Comparison of ENCODE assay signal across 8 mouse cellular contexts in genomic region chr3:63570607-63571353, GRCm38 (mm10).
DNase-seq lines count a peak whose midpoint lies in the region; ATAC-seq and TF ChIP-seq lines count a peak whose summit lies in the region.

No protein-coding gene starts in this region.

- H3K27me3 ChIP-seq in forebrain, embryonic 10.5 days (ENCODE audit: poor library complexity, severe bottlenecking) = no peaks in the 10 kb centered on the region
- H3K27me3 ChIP-seq in hindbrain, embryonic 12.5 days = no peaks in the 10 kb centered on the region

- WGBS in forebrain, embryonic 10.5 days = 61% methylated on average over 7 of the region's 7 CpGs
- 51% methylated on average over 7 of the region's 7 CpGs for WGBS in hindbrain, embryonic 12.5 days

- H3K4me3 ChIP-seq in ES-E14 (ENCODE audit: insufficient read depth in 1 of 2, low read depth in 1 of 2, low read length in 2 of 2, poor library complexity in 1 of 2, severe bottlenecking in 1 of 2) = no peak overlapping the region
- no peak overlapping the region for H3K4me3 ChIP-seq in bone marrow macrophage, adult 2 months (ENCODE audit: insufficient read depth, low read length)
- no peak overlapping the region for H3K4me3 ChIP-seq in forebrain, embryonic 10.5 days
- no peak overlapping the region for H3K4me3 ChIP-seq in hindbrain, embryonic 12.5 days

- H3K9me3 ChIP-seq in ES-E14 (ENCODE audit: control insufficient read depth, insufficient read depth, low read depth, low read length) = no peaks in the 10 kb centered on the region
- no peaks in the 10 kb centered on the region for H3K9me3 ChIP-seq in forebrain, embryonic 10.5 days
- H3K9me3 ChIP-seq in hindbrain, embryonic 12.5 days (replicated peaks) = no peaks in the 10 kb centered on the region

- 0 out of 2 replicates have a peak, but pooled peaks have one; percentile 14 for TF ChIP-seq CTCF in bone marrow macrophage, adult 2 months (IDR thresholded peaks at IDR 0.05; ENCODE audit: low read depth, low read length)

- DNase-seq in ES-E14 (ENCODE audit: low read depth, low spot score) = peak; percentile 39
- DNase-seq in forebrain, embryonic 10.5 days (ENCODE audit: extremely low spot score, low spot score) = peak; percentile 69
- peak; percentile 57 for DNase-seq in layer of hippocampus, adult 9-11 months
- DNase-seq in lung, postnatal 14 days = peak; percentile 73
- DNase-seq in right cerebral cortex, adult 18-20 months = peak; percentile 69
- peak; percentile 54 to 59 for DNase-seq in urinary bladder, postnatal 36 days (ENCODE audit: low spot score in 2 of 2)

- in situ Hi-C loops in ES-E14 (cut with MboI; ENCODE audit: low sequenced_read_pairs in 2 of 2, unreplicated experiment in 2 of 2) = loop anchor here (25.0 kb wide), 2 partner anchors 292 to 1217 kb away; no protein-coding TSS in a partner anchor

- peak; percentile 71 for ATAC-seq in hindbrain, embryonic 12.5 days (ENCODE audit: low FRiP score)

- H3K36me3 ChIP-seq in ES-E14 (ENCODE audit: control insufficient read depth, insufficient read depth, low read length, poor library complexity, severe bottlenecking) = no peaks in the 10 kb centered on the region
- H3K36me3 ChIP-seq in forebrain, embryonic 10.5 days (replicated peaks) = no peaks in the 10 kb centered on the region
- no peaks in the 10 kb centered on the region for H3K36me3 ChIP-seq in hindbrain, embryonic 12.5 days

- no peak overlapping the region for H3K4me2 ChIP-seq in hindbrain, embryonic 12.5 days (replicated peaks)

- H3K27ac ChIP-seq in ES-E14 (ENCODE audit: insufficient read depth, low read depth, low read length, poor library complexity, severe bottlenecking) = no peak overlapping the region
- no peak overlapping the region for H3K27ac ChIP-seq in bone marrow macrophage, adult 2 months (ENCODE audit: insufficient read depth, low read depth, low read length)
- no peak overlapping the region for H3K27ac ChIP-seq in forebrain, embryonic 10.5 days
- H3K27ac ChIP-seq in hindbrain, embryonic 12.5 days = no peak overlapping the region

- no peaks in the 10 kb centered on the region for H3K4me1 ChIP-seq in ES-E14 (ENCODE audit: control insufficient read depth in 2 of 2, insufficient read depth in 2 of 2, low read length in 2 of 2, poor library complexity in 1 of 2)
- H3K4me1 ChIP-seq in bone marrow macrophage, adult 2 months (ENCODE audit: control insufficient read depth, insufficient read depth, low read length) = no peaks in the 10 kb centered on the region
- peaks cover 6% of the 10 kb centered on the region for H3K4me1 ChIP-seq in forebrain, embryonic 10.5 days
- no peaks in the 10 kb centered on the region for H3K4me1 ChIP-seq in hindbrain, embryonic 12.5 days

- H3K9ac ChIP-seq in ES-E14 (ENCODE audit: insufficient read depth, low read depth, low read length, poor library complexity, severe bottlenecking) = no peak overlapping the region
- H3K9ac ChIP-seq in hindbrain, embryonic 12.5 days = no peak overlapping the region

- no peak for TF ChIP-seq POLR2A in bone marrow macrophage, adult 2 months (IDR thresholded peaks at IDR 0.05; ENCODE audit: borderline replicate concordance, low read depth, low read length)

TF ChIP-seq in ES-E14, 5 proteins besides CTCF, POLR2A, EP300 and RAD21:
- TF ChIP-seq ZC3H11A (IDR thresholded peaks at IDR 0.05; ENCODE audit: borderline replicate concordance, low read depth, low read length) = peak; percentile 80
- TF ChIP-seq MAFK (IDR thresholded peaks at IDR 0.05; ENCODE audit: insufficient read depth, low read depth, low read length) = no peak
